27 mouse cellular contexts compared by ENCODE assay signal in the genomic region with DNA sequence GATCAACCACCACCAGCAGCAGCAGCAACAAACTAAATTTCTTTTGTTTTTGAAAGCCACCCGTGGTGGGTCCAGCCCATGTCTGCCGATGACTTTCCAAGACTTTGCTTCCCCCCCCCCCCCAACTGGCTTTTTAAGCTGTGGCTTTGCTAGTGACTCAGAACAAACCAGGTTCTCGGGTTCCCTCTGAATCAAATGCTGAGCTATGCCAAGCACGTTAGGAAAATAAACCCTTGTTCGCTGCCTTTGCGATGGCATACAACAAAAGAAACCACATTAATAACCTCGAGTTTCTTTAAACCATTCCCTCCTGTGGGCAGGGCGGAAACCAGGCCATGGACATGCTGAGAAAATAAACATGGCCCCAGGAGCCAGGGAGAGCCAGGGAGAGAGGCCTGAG. TPM values are rescaled to one million over a fixed set of nuclear protein-coding genes. Genes with fewer than 3 reads are reported as not detected.
DNase-seq lines count a peak whose midpoint lies in the region; ATAC-seq lines count a peak whose summit lies in the region.
"Had no signal": no experiment of that assay in that cellular context is flagged by ENCODE, and none has a peak within 500 bp of the region (broad histone marks: within the 10 kb centered on the region; RNA-seq: fewer than 3 reads in every experiment).

No protein-coding gene starts in this region.

- no peak for ATAC-seq in embryonic facial prominence, embryonic 12.5 days (ENCODE audit: insufficient number of reproducible peaks, insufficient read depth, low FRiP score, low TSS enrichment)
- ATAC-seq: forebrain, embryonic 15.5 days; liver, postnatal 0 days had no signal

- no peak for DNase-seq in heart, embryonic 10.5 days (ENCODE audit: low spot score)
- DNase-seq in heart, postnatal 25 days (ENCODE audit: low spot score) = no peak
- DNase-seq in limb, embryonic 10.5 days (ENCODE audit: low spot score) = no peak
- DNase-seq in c-Kit-positive CD71-positive TER-119-positive erythroid progenitor cells, embryonic 14.5 days (ENCODE audit: low spot score) = no peak
- no peak for DNase-seq in kidney, adult 9 months
- DNase-seq in right cerebral cortex, postnatal 36 days (ENCODE audit: low spot score in 2 of 2) = no peak
- DNase-seq in kidney, postnatal 25 days = no peak
- DNase-seq: adrenal gland, postnatal 14 days; cerebellum, adult 8-10 months; gastrocnemius, postnatal 14 days; heart, adult 18-20 months; heart, postnatal 36 days; kidney, adult 2 months; kidney, postnatal 14 days; liver, postnatal 0 days; lung, postnatal 10 days; right cerebral cortex, adult 18-20 months; thymus, adult 18-20 months; thymus, postnatal 4 days had no signal

- H3K9me3 ChIP-seq in heart, embryonic 10.5 days = no peaks in the 10 kb centered on the region
- no peaks in the 10 kb centered on the region for H3K9me3 ChIP-seq in embryonic facial prominence, embryonic 12.5 days
- no peaks in the 10 kb centered on the region for H3K9me3 ChIP-seq in limb, embryonic 10.5 days (replicated peaks)
- H3K9me3 ChIP-seq: forebrain, embryonic 15.5 days; G1E; hindbrain, embryonic 15.5 days; neural tube, embryonic 15.5 days had no signal

- H3K36me3 ChIP-seq in heart, embryonic 10.5 days = 0 out of 2 replicates have a peak, but pooled peaks cover 4% of the 10 kb centered on the region
- no peaks in the 10 kb centered on the region for H3K36me3 ChIP-seq in embryonic facial prominence, embryonic 12.5 days
- peaks cover 33% of the 10 kb centered on the region for H3K36me3 ChIP-seq in limb, embryonic 10.5 days
- H3K36me3 ChIP-seq: forebrain, embryonic 15.5 days; G1E; hindbrain, embryonic 15.5 days; neural tube, embryonic 15.5 days had no signal

- H3K27me3 ChIP-seq in heart, embryonic 10.5 days (ENCODE audit: insufficient read depth, poor library complexity, severe bottlenecking) = peaks cover 12% of the 10 kb centered on the region; the same call in 1 of the 2 replicates
- H3K27me3 ChIP-seq in embryonic facial prominence, embryonic 12.5 days = peaks cover 4% of the 10 kb centered on the region; the same call in 1 of the 2 replicates
- peaks cover 4% of the 10 kb centered on the region; the same call in 1 of the 2 replicates for H3K27me3 ChIP-seq in limb, embryonic 10.5 days (ENCODE audit: low read depth, poor library complexity, severe bottlenecking)

- H3K4me1 ChIP-seq in heart, embryonic 10.5 days = peaks cover 80% of the 10 kb centered on the region
- H3K4me1 ChIP-seq in embryonic facial prominence, embryonic 12.5 days = peaks cover 76% of the 10 kb centered on the region
- peaks cover 87% of the 10 kb centered on the region for H3K4me1 ChIP-seq in limb, embryonic 10.5 days

- intact Hi-C loops in heart, postnatal 25 days (cut with DNase I) = no loop called here

- no peak overlapping the region for H3K9ac ChIP-seq in embryonic facial prominence, embryonic 12.5 days
- H3K9ac ChIP-seq: forebrain, embryonic 15.5 days; hindbrain, embryonic 15.5 days; liver, postnatal 0 days; neural tube, embryonic 15.5 days had no signal

- peak overlapping the region; percentile 78 for H3K4me2 ChIP-seq in embryonic facial prominence, embryonic 12.5 days (replicated peaks)
- H3K4me2 ChIP-seq: forebrain, embryonic 15.5 days; hindbrain, embryonic 15.5 days; liver, embryonic 11.5 days; midbrain, embryonic 11.5 days; neural tube, embryonic 15.5 days had no signal

- 68% methylated on average over 8 of the region's 8 CpGs for WGBS in heart, embryonic 10.5 days
- WGBS in embryonic facial prominence, embryonic 12.5 days = 29% methylated on average over 8 of the region's 8 CpGs
- WGBS in limb, embryonic 10.5 days = 78% methylated on average over 8 of the region's 8 CpGs

- H3K4me3 ChIP-seq in heart, embryonic 10.5 days = no peak overlapping the region
- 0 out of 2 replicates have a peak overlapping the region, but pooled peaks have one; percentile 78 for H3K4me3 ChIP-seq in embryonic facial prominence, embryonic 12.5 days
- H3K4me3 ChIP-seq in limb, embryonic 10.5 days = peak overlapping the region; percentile 90; the same call in 1 of the 2 replicates
- H3K4me3 ChIP-seq: forebrain, embryonic 15.5 days; hindbrain, embryonic 15.5 days; neural tube, embryonic 15.5 days had no signal

- H3K27ac ChIP-seq in heart, embryonic 10.5 days = peak overlapping the region; percentile 95
- H3K27ac ChIP-seq in embryonic facial prominence, embryonic 12.5 days = peak overlapping the region; percentile 87; the same call in 1 of the 2 replicates
- H3K27ac ChIP-seq in limb, embryonic 10.5 days = peak overlapping the region; percentile 53; the same call in 1 of the 2 replicates
- H3K27ac ChIP-seq: forebrain, embryonic 15.5 days; hindbrain, embryonic 15.5 days; neural tube, embryonic 15.5 days had no signal

RNA-seq across cellular contexts. Expression of a gene that starts 13.4 kb away (rescaled TPM):
- polyA plus RNA-seq in heart, embryonic 10.5 days (2016; fragmentation: Nextera tagmentation; extraction: Ambion mirVana) = 49.1 and 73.9 TPM in 2 replicates
- 1 to 10 TPM in 1 of 2 experiments, under 1 TPM in 1; 0.61 to 1.9 TPM for total RNA-seq in heart, postnatal 25 days (2021)
- polyA plus RNA-seq in embryonic facial prominence, embryonic 12.5 days (2016; fragmentation: Nextera tagmentation; extraction: Ambion mirVana) = 106 and 121 TPM in 2 replicates
- polyA plus RNA-seq in limb, embryonic 10.5 days (2016; fragmentation: Nextera tagmentation; extraction: Ambion mirVana) = 111 and 140 TPM in 2 replicates
- total RNA-seq: CH12.LX, G1E had no signal
- polyA plus RNA-seq: G1E had no signal

RNA-seq across cellular contexts. Expression of a gene that starts 18.1 kb away (rescaled TPM):
- 31.3 and 40.1 TPM in 2 replicates for polyA plus RNA-seq in heart, embryonic 10.5 days (2016; fragmentation: Nextera tagmentation; extraction: Ambion mirVana)
- total RNA-seq in heart, postnatal 25 days (2021) = 1 to 10 TPM; 9.3 to 9.5 TPM
- 40.0 and 41.8 TPM in 2 replicates for polyA plus RNA-seq in embryonic facial prominence, embryonic 12.5 days (2016; fragmentation: Nextera tagmentation; extraction: Ambion mirVana)
- 59.4 and 61.3 TPM in 2 replicates for polyA plus RNA-seq in limb, embryonic 10.5 days (2016; fragmentation: Nextera tagmentation; extraction: Ambion mirVana)

RNA-seq across cellular contexts. Expression of a gene that starts 40.6 kb away (rescaled TPM):
- polyA plus RNA-seq in heart, embryonic 10.5 days (2016; fragmentation: Nextera tagmentation; extraction: Ambion mirVana) = 102 and 116 TPM in 2 replicates
- total RNA-seq in heart, postnatal 25 days (2021) = 10 to 100 TPM; 30.6 to 31.1 TPM
- polyA plus RNA-seq in embryonic facial prominence, embryonic 12.5 days (2016; fragmentation: Nextera tagmentation; extraction: Ambion mirVana) = 105 and 106 TPM in 2 replicates
- polyA plus RNA-seq in limb, embryonic 10.5 days (2016; fragmentation: Nextera tagmentation; extraction: Ambion mirVana) = 138 and 141 TPM in 2 replicates

RNA-seq across cellular contexts. Expression of a gene that starts 44.7 kb away (rescaled TPM):
- 1.3 and 1.8 TPM in 2 replicates for polyA plus RNA-seq in heart, embryonic 10.5 days (2016; fragmentation: Nextera tagmentation; extraction: Ambion mirVana)
- total RNA-seq in heart, postnatal 25 days (2021) = under 1 TPM; 0.26 to 0.70 TPM
- 3.8 and 4.0 TPM in 2 replicates for polyA plus RNA-seq in embryonic facial prominence, embryonic 12.5 days (2016; fragmentation: Nextera tagmentation; extraction: Ambion mirVana)
- 2.1 and 4.0 TPM in 2 replicates for polyA plus RNA-seq in limb, embryonic 10.5 days (2016; fragmentation: Nextera tagmentation; extraction: Ambion mirVana)
- total RNA-seq: CH12.LX had no signal
- polyA plus RNA-seq: G1E; liver, postnatal 0 days had no signal
